Mouse (Mus musculus): ENCODE measurements around the gene Chchd6.
A peak's percentile ranks its signal among the peaks of the same experiment; 100 is the strongest.

Gene Chchd6

GRCm38 (mm10) chr6:89585696-89586095 is 9.8 kb downstream of the Chchd6 start:
- no peak for DNase-seq (ENCODE audit: low spot score in 2 of 2)

- DNase-seq (ENCODE audit: low spot score in 2 of 2), result no peak
These were observed 10.6 kb downstream of the Chchd6 start for GRCm38 (mm10) chr6:89584634-89585409.

GRCm38 (mm10) chr6:89583170-89583569 is 12.3 kb downstream of the Chchd6 start:
- no peak for DNase-seq (ENCODE audit: low spot score in 2 of 2)

- peak in 1 of 2 experiments; percentile 54 for DNase-seq (ENCODE audit: low spot score in 2 of 2)
These were observed 20.8 kb downstream of the Chchd6 start for GRCm38 (mm10) chr6:89574641-89575040.

GRCm38 (mm10) chr6:89573768-89574167 is 21.7 kb downstream of the Chchd6 start:
- no peak for DNase-seq (ENCODE audit: low spot score in 2 of 2)

- DNase-seq (ENCODE audit: low spot score in 2 of 2), result peak in 1 of 2 experiments; percentile 32
These were observed 22.4 kb downstream of the Chchd6 start for GRCm38 (mm10) chr6:89572921-89573636.

GRCm38 (mm10) chr6:89569370-89569769 is 26.1 kb downstream of the Chchd6 start:
- DNase-seq (ENCODE audit: low spot score in 2 of 2), result no peak

GRCm38 (mm10) chr6:89566740-89567139 is 28.7 kb downstream of the Chchd6 start:
- no peak for DNase-seq (ENCODE audit: low spot score in 2 of 2)

- DNase-seq (ENCODE audit: low spot score in 2 of 2), result no peak
These were observed 32.1 kb downstream of the Chchd6 start for GRCm38 (mm10) chr6:89563381-89563780.

- DNase-seq (ENCODE audit: low spot score in 2 of 2), result no peak
These were observed 34.6 kb downstream of the Chchd6 start for GRCm38 (mm10) chr6:89560826-89561225.

- no peak for DNase-seq (ENCODE audit: low spot score in 2 of 2)
These were observed 37.8 kb downstream of the Chchd6 start for GRCm38 (mm10) chr6:89557654-89558053.

- no peak for DNase-seq (ENCODE audit: low spot score in 2 of 2)
These were observed 38.9 kb downstream of the Chchd6 start for GRCm38 (mm10) chr6:89556566-89556965.

GRCm38 (mm10) chr6:89555971-89556370 is 39.5 kb downstream of the Chchd6 start:
- no peak for DNase-seq (ENCODE audit: low spot score in 2 of 2)

- DNase-seq (ENCODE audit: low spot score in 2 of 2), result no peak
These were observed 41.4 kb downstream of the Chchd6 start for GRCm38 (mm10) chr6:89554029-89554428.

GRCm38 (mm10) chr6:89553012-89553704 is 42.3 kb downstream of the Chchd6 start:
- peak; percentile 67 to 83 for DNase-seq (ENCODE audit: low spot score in 2 of 2)

GRCm38 (mm10) chr6:89552321-89553011 is 43.0 kb downstream of the Chchd6 start:
- no peak for DNase-seq (ENCODE audit: low spot score in 2 of 2)

GRCm38 (mm10) chr6:89549157-89549556 is 46.3 kb downstream of the Chchd6 start:
- no peak for DNase-seq (ENCODE audit: low spot score in 2 of 2)

- DNase-seq (ENCODE audit: low spot score in 2 of 2), result no peak
These were observed 47.5 kb downstream of the Chchd6 start for GRCm38 (mm10) chr6:89547951-89548350.

- DNase-seq (ENCODE audit: low spot score in 2 of 2), result no peak
These were observed 57.2 kb downstream of the Chchd6 start for GRCm38 (mm10) chr6:89538102-89538751.

GRCm38 (mm10) chr6:89535626-89536225 is 59.7 kb downstream of the Chchd6 start:
- no peak for DNase-seq (ENCODE audit: low spot score in 2 of 2)

- DNase-seq (ENCODE audit: low spot score in 2 of 2), result no peak
These were observed 70.7 kb downstream of the Chchd6 start for GRCm38 (mm10) chr6:89524766-89525165.
